Mouse (Mus musculus): Measurements from ENCODE around the gene Amdhd2.

GRCm38 (mm10) chr17:24167891-24168505, 4.4 kb upstream of the Amdhd2 start:
- TF ChIP-seq CTCF (IDR thresholded peaks at IDR 0.05; ENCODE audit: low read depth, low read length) (no peak), EP300 (IDR thresholded peaks at IDR 0.05; ENCODE audit: insufficient read depth, low read depth, low read length) (no peak), POLR2A (IDR thresholded peaks at IDR 0.05; ENCODE audit: insufficient read depth, low read length) (no peak)

All from ES-Bruce4 (cell line).